Mouse (Mus musculus) midbrain, postnatal 0 days (tissue): ENCODE measurements around the gene Mrpl47. TPM values are rescaled to one million over a fixed set of nuclear protein-coding genes. Genes with fewer than 3 reads are reported as not detected.
A peak's percentile ranks its signal among the peaks of the same experiment; 100 is the strongest.

Source experiments
- ATAC-seq: fragments of 200-750 bp; cut with Nextera tagmentation; 2 replicates; pipeline ENCODE4 v1.8.0; 2017; ENCODE audit warnings: moderate number of reproducible peaks, mild to moderate bottlenecking, moderate TSS enrichment, moderate library complexity; ENCODE audit not compliant: low FRiP score
- DNase-seq: peaks from one replicate; pipeline ENCODE4 v3.0.0-alpha.2; 2015; ENCODE audit warnings: low spot score
- H3K27ac ChIP-seq: fragments of 300-500 bp; sonication (generic); 2 replicates; pipeline ENCODE4 v1.5.1; 2014; ENCODE audit warnings: low read depth, mild to moderate bottlenecking, low read length, mixed read lengths
- H3K27me3 ChIP-seq: fragments of 300-500 bp; sonication (generic); 2 replicates; pipeline ENCODE4 v1.6.1; 2014; ENCODE audit warnings: low read length, control low read depth, mixed read lengths; ENCODE audit not compliant: insufficient read depth
- H3K36me3 ChIP-seq: fragments of 300-500 bp; sonication (generic); 2 replicates; pipeline ENCODE4 v1.6.1; 2014; ENCODE audit warnings: low read length, control low read depth, mixed read lengths; ENCODE audit not compliant: insufficient read depth
- H3K4me1 ChIP-seq: fragments of 300-500 bp; sonication (generic); 2 replicates; pipeline ENCODE4 v1.6.1; 2014; ENCODE audit warnings: mild to moderate bottlenecking, control low read depth, antibody characterized with exemption, low read length, mixed read lengths; ENCODE audit not compliant: insufficient read depth
- H3K4me2 ChIP-seq: fragments of 300-500 bp; sonication (generic); 2 replicates; pipeline ENCODE4 v1.6.1; 2014; ENCODE audit warnings: low read depth, mild to moderate bottlenecking, low read length, mixed read lengths; ENCODE audit not compliant: poor library complexity, severe bottlenecking
- H3K4me3 ChIP-seq: fragments of 300-500 bp; sonication (generic); 2 replicates; pipeline ENCODE4 v1.5.1; 2014; ENCODE audit warnings: low read depth, mild to moderate bottlenecking, low read length, moderate library complexity
- H3K9ac ChIP-seq: fragments of 300-500 bp; sonication (generic); replicated peaks from 2 replicates; pipeline ENCODE4 v1.6.1; 2014; ENCODE audit warnings: mild to moderate bottlenecking, low read length, moderate library complexity, mixed read lengths; ENCODE audit not compliant: poor library complexity, severe bottlenecking
- H3K9me3 ChIP-seq: fragments of 300-500 bp; sonication (generic); 2 replicates; pipeline ENCODE4 v1.6.1; 2016; ENCODE audit warnings: low read length, control low read depth
- CTCF ChIP-seq: IDR thresholded peaks from 2 replicates; pipeline ENCODE4 v1.5.1; 2016; ENCODE audit warnings: antibody characterized with exemption, mild to moderate bottlenecking
- WGBS: fragments of 180-500 bp; shearing (Covaris S2); extraction: QIAGEN DNeasy Blood & Tissue Kit; methylation state at CpG from one replicate; pipeline ENCODE4 v1.1.7; 2014; 5-methylcytosine and 5-hydroxymethylcytosine counted together
- polyA plus RNA-seq: library from polyadenylated mRNA; unstranded; fragments of >200 nt; fragmentation: Nextera tagmentation; extraction: Ambion mirVana; gene quantifications from 2 replicates; pipeline ENCODE4 v1.2.1, GENCODE M21; 2015
- total RNA-seq: library from RNA; depleted of rRNA; stranded (reverse); fragments of >200 nt; gene quantifications from 2 replicates; pipeline ENCODE4 v1.2.3, GENCODE M21; 2014; rRNA removed

Gene Mrpl47
- total and polyA plus RNA-seq, 2 experiments from 2014 or later = 10.4 to 25.4 TPM

DNA sequence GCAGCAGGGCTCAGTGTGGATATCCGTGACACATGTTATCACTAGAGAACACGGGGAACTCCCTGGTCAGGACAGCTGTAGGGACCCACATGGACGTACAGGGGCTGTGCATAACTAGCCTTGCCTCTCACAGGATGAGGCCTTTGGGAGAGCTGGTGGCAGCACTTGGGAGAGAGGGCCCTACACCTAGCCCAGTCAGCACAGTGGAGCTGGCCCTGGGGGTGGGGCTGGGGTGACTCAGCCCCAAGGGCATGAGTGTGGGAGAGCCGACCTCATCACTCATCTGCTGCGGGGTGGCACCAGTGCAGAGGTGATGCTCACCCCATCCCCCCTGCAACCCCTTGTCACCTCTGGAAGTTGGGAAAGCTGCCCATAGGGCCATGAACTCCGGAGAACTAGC is 61.0 kb downstream of the Mrpl47 start:
- Histone ChIP-seq H3K4me2 (no peak overlapping the region), H3K27me3 (no peaks in the 10 kb centered on the region), H3K9me3 (no peaks in the 10 kb centered on the region), H3K27ac (no peak overlapping the region), H3K4me1 (no peaks in the 10 kb centered on the region), H3K4me3 (no peak overlapping the region), H3K36me3 (no peaks in the 10 kb centered on the region), H3K9ac (no peak overlapping the region)
- TF ChIP-seq CTCF = no peak
- WGBS = 91% methylated on average over 6 of the region's 6 CpGs
- ATAC-seq (peak; percentile 54; the same call in 1 of the 2 replicates), DNase-seq (no peak)

Other genes with a start within 250 kb of the Mrpl47 start
- 0.24 TPM in 1 of 2 replicates, not detected in the other for gene Kcnmb3, start 245.4 kb downstream of the Mrpl47 start, total RNA-seq
- 0.09 and 0.12 TPM in 2 replicates for gene Kcnmb3, start 245.4 kb downstream of the Mrpl47 start, polyA plus RNA-seq
- 50.2 and 64.6 TPM in 2 replicates for gene Zfp639, start 227.3 kb downstream of the Mrpl47 start, total RNA-seq
- gene Zfp639, start 227.3 kb downstream of the Mrpl47 start, polyA plus RNA-seq = 40.6 and 43.5 TPM in 2 replicates
- gene Mfn1, start 208.1 kb downstream of the Mrpl47 start, total RNA-seq = 27.5 and 37.8 TPM in 2 replicates
- gene Mfn1, start 208.1 kb downstream of the Mrpl47 start, polyA plus RNA-seq = 29.9 and 39.4 TPM in 2 replicates
- 118 and 150 TPM in 2 replicates for gene Gnb4, start 121.0 kb downstream of the Mrpl47 start, total RNA-seq
- 121 and 127 TPM in 2 replicates for gene Gnb4, start 121.0 kb downstream of the Mrpl47 start, polyA plus RNA-seq
- gene Actl6a, start 31.3 kb downstream of the Mrpl47 start, total RNA-seq = 17.5 and 39.0 TPM in 2 replicates
- 38.0 and 39.3 TPM in 2 replicates for gene Actl6a, start 31.3 kb downstream of the Mrpl47 start, polyA plus RNA-seq
- 442 and 559 TPM in 2 replicates for gene Ndufb5, start 615 bp downstream of the Mrpl47 start, total RNA-seq
- 354 and 359 TPM in 2 replicates for gene Ndufb5, start 615 bp downstream of the Mrpl47 start, polyA plus RNA-seq
- 11.9 and 14.6 TPM in 2 replicates for gene Usp13, start 79.9 kb upstream of the Mrpl47 start, total RNA-seq
- gene Usp13, start 79.9 kb upstream of the Mrpl47 start, polyA plus RNA-seq = 14.6 and 16.0 TPM in 2 replicates